Mouse (Mus musculus): ENCODE results near the gene Dhcr7. TPM values are rescaled to one million over a fixed set of nuclear protein-coding genes. Genes with fewer than 3 reads are reported as not detected.
A peak's percentile ranks its signal among the peaks of the same experiment; 100 is the strongest.

Dhcr7 gene
- polyA plus RNA-seq (2015; fragmentation: Nextera tagmentation; extraction: Ambion mirVana) = 24.3 and 27.3 TPM in 2 replicates

- under 1% methylated on average over 40 of the region's 40 CpGs for WGBS
- Histone ChIP-seq H3K36me3 (ENCODE audit: control insufficient read depth, insufficient read depth, low read length) (peaks cover 6% of the 10 kb centered on the region), H3K4me3 (ENCODE audit: low read length) (peak within 1 kb of the TSS; percentile 82), H3K4me2 (ENCODE audit: low read depth, low read length) (peak within 1 kb of the TSS; percentile 64), H3K9me3 (ENCODE audit: control insufficient read depth, low read length) (no peaks in the 10 kb centered on the region), H3K4me1 (replicated peaks; ENCODE audit: control insufficient read depth, insufficient read depth, low read length) (peaks cover 9% of the 10 kb centered on the region), H3K27ac (ENCODE audit: low read length) (peak within 1 kb of the TSS; percentile 68), H3K9ac (ENCODE audit: low read length) (peak within 1 kb of the TSS; percentile 86), H3K27me3 (ENCODE audit: control insufficient read depth, insufficient read depth, low read depth, low read length) (no peaks in the 10 kb centered on the region)
- ATAC-seq (ENCODE audit: low read depth) = peak; percentile 99
These were observed at the start of gene Dhcr7, which contains the start of gene Nadsyn1 for GRCm38 (mm10) chr7:143822375-143823265. TSS of gene Dhcr7 (plus strand) at chr7:143823145. TSS of gene Nadsyn1 (minus strand) at chr7:143822849.

- H3K9ac ChIP-seq (ENCODE audit: low read length) = no peak overlapping the region
- no peak overlapping the region for H3K27ac ChIP-seq (ENCODE audit: low read length)
- WGBS = 23% methylated on average over 3 of the region's 3 CpGs
- no peak for ATAC-seq (ENCODE audit: low read depth)
- H3K36me3 ChIP-seq (ENCODE audit: control insufficient read depth, insufficient read depth, low read length) = no peaks in the 10 kb centered on the region
- H3K4me1 ChIP-seq (replicated peaks; ENCODE audit: control insufficient read depth, insufficient read depth, low read length) = no peaks in the 10 kb centered on the region
- H3K9me3 ChIP-seq (ENCODE audit: control insufficient read depth, low read length) = no peaks in the 10 kb centered on the region
- H3K27me3 ChIP-seq (ENCODE audit: control insufficient read depth, insufficient read depth, low read depth, low read length) = no peaks in the 10 kb centered on the region; the same call in 1 of the 2 replicates
- H3K4me2 ChIP-seq (ENCODE audit: low read depth, low read length) = no peak overlapping the region
- no peak overlapping the region for H3K4me3 ChIP-seq (ENCODE audit: low read length)
These were observed 46.8 kb upstream of the Dhcr7 start for GRCm38 (mm10) chr7:143776137-143776536.

GRCm38 (mm10) chr7:143777375-143777774, 45.6 kb upstream of the Dhcr7 start:
- Histone ChIP-seq H3K36me3 (ENCODE audit: control insufficient read depth, insufficient read depth, low read length) (no peaks in the 10 kb centered on the region), H3K4me3 (ENCODE audit: low read length) (no peak overlapping the region)
- no peak; the same call in 1 of the 2 replicates for ATAC-seq (ENCODE audit: low read depth)

GRCm38 (mm10) chr7:143783378-143783995, 39.5 kb upstream of the Dhcr7 start:
- Histone ChIP-seq H3K27me3 (ENCODE audit: control insufficient read depth, insufficient read depth, low read depth, low read length) (no peaks in the 10 kb centered on the region), H3K27ac (ENCODE audit: low read length) (peak overlapping the region; percentile 57), H3K9me3 (ENCODE audit: control insufficient read depth, low read length) (no peaks in the 10 kb centered on the region), H3K4me3 (ENCODE audit: low read length) (peak overlapping the region; percentile 53), H3K36me3 (ENCODE audit: control insufficient read depth, insufficient read depth, low read length) (no peaks in the 10 kb centered on the region), H3K4me1 (replicated peaks; ENCODE audit: control insufficient read depth, insufficient read depth, low read length) (peaks cover 18% of the 10 kb centered on the region), H3K4me2 (ENCODE audit: low read depth, low read length) (peak overlapping the region; percentile 84), H3K9ac (ENCODE audit: low read length) (peak overlapping the region; percentile 65)
- peak; percentile 59 for ATAC-seq (ENCODE audit: low read depth)
- WGBS = 24% methylated on average over 4 of the region's 6 CpGs

More at GRCm38 (mm10) chr7:143777375-143777774, 45.6 kb upstream of the Dhcr7 start:
- no peak overlapping the region for H3K27ac ChIP-seq (ENCODE audit: low read length)
- H3K9ac ChIP-seq (ENCODE audit: low read length) = no peak overlapping the region
- 40% methylated on average over 2 of the region's 2 CpGs for WGBS
- H3K4me2 ChIP-seq (ENCODE audit: low read depth, low read length) = no peak overlapping the region
- no peaks in the 10 kb centered on the region for H3K9me3 ChIP-seq (ENCODE audit: control insufficient read depth, low read length)
- H3K27me3 ChIP-seq (ENCODE audit: control insufficient read depth, insufficient read depth, low read depth, low read length) = no peaks in the 10 kb centered on the region; the same call in 1 of the 2 replicates
- H3K4me1 ChIP-seq (replicated peaks; ENCODE audit: control insufficient read depth, insufficient read depth, low read length) = no peaks in the 10 kb centered on the region

- peaks cover 18% of the 10 kb centered on the region for H3K4me1 ChIP-seq (replicated peaks; ENCODE audit: control insufficient read depth, insufficient read depth, low read length)
- no peaks in the 10 kb centered on the region for H3K9me3 ChIP-seq (ENCODE audit: control insufficient read depth, low read length)
- peak within 1 kb of the TSS; percentile 65 for H3K9ac ChIP-seq (ENCODE audit: low read length)
- H3K36me3 ChIP-seq (ENCODE audit: control insufficient read depth, insufficient read depth, low read length) = no peaks in the 10 kb centered on the region
- peak within 1 kb of the TSS; percentile 57 for H3K27ac ChIP-seq (ENCODE audit: low read length)
- peak within 1 kb of the TSS; percentile 53 for H3K4me3 ChIP-seq (ENCODE audit: low read length)
- 3% methylated on average over 20 of the region's 21 CpGs for WGBS
- no peaks in the 10 kb centered on the region for H3K27me3 ChIP-seq (ENCODE audit: control insufficient read depth, insufficient read depth, low read depth, low read length)
- peak within 1 kb of the TSS; percentile 84 for H3K4me2 ChIP-seq (ENCODE audit: low read depth, low read length)
- ATAC-seq (ENCODE audit: low read depth) = peak; percentile 90
These were observed 38.7 kb upstream of the Dhcr7 start, which contains the start of gene Mrgpre for GRCm38 (mm10) chr7:143783996-143784829. TSS of gene Mrgpre (minus strand) at chr7:143784500.

- Histone ChIP-seq H3K27me3 (ENCODE audit: control insufficient read depth, insufficient read depth, low read depth, low read length) (no peaks in the 10 kb centered on the region), H3K4me3 (ENCODE audit: low read length) (no peak overlapping the region), H3K27ac (ENCODE audit: low read length) (no peak overlapping the region), H3K4me1 (replicated peaks; ENCODE audit: control insufficient read depth, insufficient read depth, low read length) (no peaks in the 10 kb centered on the region), H3K9me3 (ENCODE audit: control insufficient read depth, low read length) (peaks cover 3% of the 10 kb centered on the region), H3K4me2 (ENCODE audit: low read depth, low read length) (no peak overlapping the region), H3K9ac (ENCODE audit: low read length) (no peak overlapping the region), H3K36me3 (ENCODE audit: control insufficient read depth, insufficient read depth, low read length) (no peaks in the 10 kb centered on the region; the same call in 1 of the 2 replicates)
- ATAC-seq (ENCODE audit: low read depth) = no peak
- WGBS = 71% methylated on average over 6 of the region's 6 CpGs
These were observed 30.5 kb upstream of the Dhcr7 start for GRCm38 (mm10) chr7:143792336-143792985.

- no peak overlapping the region for H3K4me2 ChIP-seq (ENCODE audit: low read depth, low read length)
- no peak overlapping the region for H3K27ac ChIP-seq (ENCODE audit: low read length)
- peaks cover 2% of the 10 kb centered on the region for H3K36me3 ChIP-seq (ENCODE audit: control insufficient read depth, insufficient read depth, low read length)
- no peaks in the 10 kb centered on the region for H3K4me1 ChIP-seq (replicated peaks; ENCODE audit: control insufficient read depth, insufficient read depth, low read length)
- H3K27me3 ChIP-seq (ENCODE audit: control insufficient read depth, insufficient read depth, low read depth, low read length) = no peaks in the 10 kb centered on the region
- no peak overlapping the region for H3K9ac ChIP-seq (ENCODE audit: low read length)
- H3K9me3 ChIP-seq (ENCODE audit: control insufficient read depth, low read length) = peaks cover 3% of the 10 kb centered on the region
- H3K4me3 ChIP-seq (ENCODE audit: low read length) = no peak overlapping the region
- WGBS = 36% methylated on average over 4 of the region's 4 CpGs
- peak; percentile 68 for ATAC-seq (ENCODE audit: low read depth)
These were observed 29.8 kb upstream of the Dhcr7 start for GRCm38 (mm10) chr7:143793121-143793520.

- Histone ChIP-seq H3K9me3 (ENCODE audit: control insufficient read depth, low read length) (no peaks in the 10 kb centered on the region), H3K4me2 (ENCODE audit: low read depth, low read length) (no peak overlapping the region), H3K27ac (ENCODE audit: low read length) (no peak overlapping the region), H3K4me1 (replicated peaks; ENCODE audit: control insufficient read depth, insufficient read depth, low read length) (no peaks in the 10 kb centered on the region), H3K27me3 (ENCODE audit: control insufficient read depth, insufficient read depth, low read depth, low read length) (no peaks in the 10 kb centered on the region), H3K4me3 (ENCODE audit: low read length) (no peak overlapping the region), H3K9ac (ENCODE audit: low read length) (no peak overlapping the region), H3K36me3 (ENCODE audit: control insufficient read depth, insufficient read depth, low read length) (peaks cover 16% of the 10 kb centered on the region)
- ATAC-seq (ENCODE audit: low read depth) = no peak
- 73% methylated on average over 4 of the region's 4 CpGs for WGBS
These were observed 24.2 kb upstream of the Dhcr7 start for GRCm38 (mm10) chr7:143798783-143799182.
